Mouse (Mus musculus): ENCODE data around the gene Il17rc. TPM values are rescaled to one million over a fixed set of nuclear protein-coding genes. Genes with fewer than 3 reads are reported as not detected.

The Il17rc gene
- total RNA-seq, 1 experiment from 2014 or later, result 0.65 TPM

- peak; percentile 5 to 43; a peak in 2 of 4 replicates for ATAC-seq (replicated peaks in 1 of 2; ENCODE audit: insufficient read depth in 1 of 2, low FRiP score in 2 of 2, low TSS enrichment in 1 of 2, low read depth in 1 of 2, poor library complexity in 2 of 2, severe bottlenecking in 2 of 2)
These were observed 11.4 kb downstream of the Il17rc start for GRCm38 (mm10) chr6:113482477-113483099.

GRCm38 (mm10) chr6:113483100-113483615 lies 11.9 kb downstream of the Il17rc start, which contains the start of gene Creld1:
TSS of gene Creld1 (plus strand) at chr6:113483297.
- peak; percentile 95 to 99 for ATAC-seq (replicated peaks in 1 of 2; ENCODE audit: insufficient read depth in 1 of 2, low FRiP score in 2 of 2, low TSS enrichment in 1 of 2, low read depth in 1 of 2, poor library complexity in 2 of 2, severe bottlenecking in 2 of 2)

- 0 out of 4 replicates have a peak, but pooled peaks of 1 of the 2 experiments have one; percentile 2 for ATAC-seq (replicated peaks in 1 of 2; ENCODE audit: insufficient read depth in 1 of 2, low FRiP score in 2 of 2, low TSS enrichment in 1 of 2, low read depth in 1 of 2, poor library complexity in 2 of 2, severe bottlenecking in 2 of 2)
These were observed 12.5 kb downstream of the Il17rc start for GRCm38 (mm10) chr6:113483729-113484128.

GRCm38 (mm10) chr6:113487125-113487576 lies 15.9 kb downstream of the Il17rc start:
- no peak for ATAC-seq (replicated peaks in 1 of 2; ENCODE audit: insufficient read depth in 1 of 2, low FRiP score in 2 of 2, low TSS enrichment in 1 of 2, low read depth in 1 of 2, poor library complexity in 2 of 2, severe bottlenecking in 2 of 2)

- ATAC-seq (replicated peaks in 1 of 2; ENCODE audit: insufficient read depth in 1 of 2, low FRiP score in 2 of 2, low TSS enrichment in 1 of 2, low read depth in 1 of 2, poor library complexity in 2 of 2, severe bottlenecking in 2 of 2), result no peak
These were observed 18.2 kb downstream of the Il17rc start for GRCm38 (mm10) chr6:113489410-113489809.

- no peak for ATAC-seq (replicated peaks in 1 of 2; ENCODE audit: insufficient read depth in 1 of 2, low FRiP score in 2 of 2, low TSS enrichment in 1 of 2, low read depth in 1 of 2, poor library complexity in 2 of 2, severe bottlenecking in 2 of 2)
These were observed 21.1 kb downstream of the Il17rc start for GRCm38 (mm10) chr6:113492101-113492864.

- ATAC-seq (replicated peaks in 1 of 2; ENCODE audit: insufficient read depth in 1 of 2, low FRiP score in 2 of 2, low TSS enrichment in 1 of 2, low read depth in 1 of 2, poor library complexity in 2 of 2, severe bottlenecking in 2 of 2), result peak; percentile 80 to 82
These were observed 23.1 kb downstream of the Il17rc start for GRCm38 (mm10) chr6:113494258-113494788.

GRCm38 (mm10) chr6:113495071-113495675 lies 23.9 kb downstream of the Il17rc start:
- no peak for ATAC-seq (replicated peaks in 1 of 2; ENCODE audit: insufficient read depth in 1 of 2, low FRiP score in 2 of 2, low TSS enrichment in 1 of 2, low read depth in 1 of 2, poor library complexity in 2 of 2, severe bottlenecking in 2 of 2)

GRCm38 (mm10) chr6:113499346-113499745 lies 28.1 kb downstream of the Il17rc start:
- no peak for ATAC-seq (replicated peaks in 1 of 2; ENCODE audit: insufficient read depth in 1 of 2, low FRiP score in 2 of 2, low TSS enrichment in 1 of 2, low read depth in 1 of 2, poor library complexity in 2 of 2, severe bottlenecking in 2 of 2)

- no peak for ATAC-seq (replicated peaks in 1 of 2; ENCODE audit: insufficient read depth in 1 of 2, low FRiP score in 2 of 2, low TSS enrichment in 1 of 2, low read depth in 1 of 2, poor library complexity in 2 of 2, severe bottlenecking in 2 of 2)
These were observed 30.3 kb downstream of the Il17rc start, which contains the start of gene Prrt3 for GRCm38 (mm10) chr6:113501388-113502084. TSS of gene Prrt3 (minus strand) at chr6:113501931.

GRCm38 (mm10) chr6:113502801-113503200 lies 31.6 kb downstream of the Il17rc start:
- ATAC-seq (replicated peaks in 1 of 2; ENCODE audit: insufficient read depth in 1 of 2, low FRiP score in 2 of 2, low TSS enrichment in 1 of 2, low read depth in 1 of 2, poor library complexity in 2 of 2, severe bottlenecking in 2 of 2), result no peak

- ATAC-seq (replicated peaks in 1 of 2; ENCODE audit: insufficient read depth in 1 of 2, low FRiP score in 2 of 2, low TSS enrichment in 1 of 2, low read depth in 1 of 2, poor library complexity in 2 of 2, severe bottlenecking in 2 of 2), result no peak
These were observed 34.5 kb downstream of the Il17rc start for GRCm38 (mm10) chr6:113505689-113506088.

GRCm38 (mm10) chr6:113507130-113507529 lies 35.9 kb downstream of the Il17rc start:
- no peak for ATAC-seq (replicated peaks in 1 of 2; ENCODE audit: insufficient read depth in 1 of 2, low FRiP score in 2 of 2, low TSS enrichment in 1 of 2, low read depth in 1 of 2, poor library complexity in 2 of 2, severe bottlenecking in 2 of 2)

GRCm38 (mm10) chr6:113508272-113508946 lies 37.2 kb downstream of the Il17rc start:
- ATAC-seq (replicated peaks in 1 of 2; ENCODE audit: insufficient read depth in 1 of 2, low FRiP score in 2 of 2, low TSS enrichment in 1 of 2, low read depth in 1 of 2, poor library complexity in 2 of 2, severe bottlenecking in 2 of 2), result no peak

- no peak for ATAC-seq (replicated peaks in 1 of 2; ENCODE audit: insufficient read depth in 1 of 2, low FRiP score in 2 of 2, low TSS enrichment in 1 of 2, low read depth in 1 of 2, poor library complexity in 2 of 2, severe bottlenecking in 2 of 2)
These were observed 37.7 kb downstream of the Il17rc start for GRCm38 (mm10) chr6:113508947-113509280.

- no peak for ATAC-seq (replicated peaks in 1 of 2; ENCODE audit: insufficient read depth in 1 of 2, low FRiP score in 2 of 2, low TSS enrichment in 1 of 2, low read depth in 1 of 2, poor library complexity in 2 of 2, severe bottlenecking in 2 of 2)
These were observed 42.7 kb downstream of the Il17rc start for GRCm38 (mm10) chr6:113513944-113514343.

- ATAC-seq (replicated peaks in 1 of 2; ENCODE audit: insufficient read depth in 1 of 2, low FRiP score in 2 of 2, low TSS enrichment in 1 of 2, low read depth in 1 of 2, poor library complexity in 2 of 2, severe bottlenecking in 2 of 2), result no peak
These were observed 43.4 kb downstream of the Il17rc start for GRCm38 (mm10) chr6:113514600-113514999.
